Mouse (Mus musculus) gonadal fat pad, adult 2 months (tissue): ENCODE data around the gene Gnb1. TPM values are rescaled to one million over a fixed set of nuclear protein-coding genes. Genes with fewer than 3 reads are reported as not detected.

Experiments used
- polyA plus RNA-seq: library from polyadenylated mRNA; depleted of rRNA; stranded (reverse); fragments of >200 nt; gene quantifications from 2 replicates; pipeline ENCODE4 v1.2.3, GENCODE M21; 2012; rRNA removed

Gene Gnb1
- polyA plus RNA-seq, 1 experiment: 820 TPM

Other genes with a start within 250 kb of the Gnb1 start
- gene Faap20, start 241.6 kb upstream of the Gnb1 start, polyA plus RNA-seq: 49.1 and 78.4 TPM in 2 replicates
- gene Prkcz, start 130.0 kb upstream of the Gnb1 start, polyA plus RNA-seq: 10.3 and 11.8 TPM in 2 replicates
- 0.23 and 1.2 TPM in 2 replicates for gene Gabrd, start 93.2 kb upstream of the Gnb1 start, polyA plus RNA-seq
- 2.1 and 2.2 TPM in 2 replicates for gene Cfap74, start 82.2 kb upstream of the Gnb1 start, polyA plus RNA-seq
- 9.1 and 9.7 TPM in 2 replicates for gene Tmem52, start 22.2 kb upstream of the Gnb1 start, polyA plus RNA-seq
- gene Nadk, start 71.0 kb downstream of the Gnb1 start, polyA plus RNA-seq: 163 and 200 TPM in 2 replicates
- gene Slc35e2, start 110.1 kb downstream of the Gnb1 start, polyA plus RNA-seq: 29.2 and 40.0 TPM in 2 replicates
- 17.2 and 26.3 TPM in 2 replicates for gene Cdk11b, start 133.5 kb downstream of the Gnb1 start, polyA plus RNA-seq
- not detected in 2 replicates for gene Gm10563, start 154.0 kb downstream of the Gnb1 start, polyA plus RNA-seq
- 58.9 and 64.6 TPM in 2 replicates for gene Mmp23, start 162.0 kb downstream of the Gnb1 start, polyA plus RNA-seq
- 52.9 TPM in 2 replicates for gene Mib2, start 177.8 kb downstream of the Gnb1 start, polyA plus RNA-seq
- 35.3 and 39.7 TPM in 2 replicates for gene Fndc10, start 203.0 kb downstream of the Gnb1 start, polyA plus RNA-seq
- gene Ssu72, start 213.4 kb downstream of the Gnb1 start, polyA plus RNA-seq: 105 and 122 TPM in 2 replicates
- 0.98 and 1.2 TPM in 2 replicates for gene Tmem240, start 243.4 kb downstream of the Gnb1 start, polyA plus RNA-seq